Mouse (Mus musculus) lung, postnatal 14 days (tissue): Measurements from ENCODE around the gene 4931414P19Rik.

Experiments
- DNase-seq: peaks from one replicate; pipeline ENCODE4 v3.0.0; 2021

Gene 4931414P19Rik

DNA sequence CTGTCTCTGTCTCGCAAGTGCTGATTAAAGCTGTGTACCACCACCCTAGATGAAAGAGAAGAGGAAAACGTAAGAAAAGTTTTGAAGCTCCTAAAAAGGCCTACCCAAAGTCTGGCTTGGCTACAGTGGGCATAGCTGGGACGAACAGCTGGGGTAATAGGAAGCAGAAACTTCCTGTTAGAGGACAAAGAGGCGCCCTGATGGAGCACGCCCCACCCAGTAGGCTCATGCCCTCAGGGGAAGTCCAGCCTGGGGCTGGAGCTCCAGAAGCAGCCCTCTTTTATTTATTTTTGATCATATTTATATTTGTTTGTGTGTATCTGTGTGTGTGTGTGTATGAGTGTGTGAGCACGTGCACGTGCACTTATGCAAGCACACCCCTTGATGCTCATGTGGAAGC is 26.2 kb downstream of the 4931414P19Rik start:
- DNase-seq, result no peak

DNA sequence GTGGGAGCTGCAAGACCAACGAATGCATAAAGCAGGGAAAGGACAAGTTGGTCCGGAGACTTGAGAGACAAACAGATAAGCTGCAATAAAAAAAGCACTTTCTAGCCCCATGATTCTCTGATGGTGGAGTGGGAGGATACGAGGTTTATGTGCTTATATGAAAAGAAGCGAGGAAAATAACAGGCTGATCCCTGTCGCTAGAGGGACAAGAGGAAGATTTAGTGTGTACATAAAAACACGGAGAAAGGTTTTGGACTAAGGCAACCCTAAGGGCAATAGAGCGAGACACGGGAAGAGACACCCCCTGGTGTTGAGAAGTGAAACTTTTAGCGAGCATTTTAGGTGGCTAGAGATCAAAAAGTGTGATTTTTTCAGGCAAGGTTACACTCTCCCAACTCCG is 27.7 kb downstream of the 4931414P19Rik start:
- DNase-seq, result peak; percentile 47

GRCm38 (mm10) chr14:54577089-54577982 is 28.5 kb downstream of the 4931414P19Rik start, which contains the start of gene Ajuba:
Gene Ajuba (minus strand): TSS chr14:54577558.
- DNase-seq, result peak; percentile 90

- no peak for DNase-seq
These were observed 29.3 kb downstream of the 4931414P19Rik start for GRCm38 (mm10) chr14:54576241-54577088.

GRCm38 (mm10) chr14:54575631-54576030 is 30.2 kb downstream of the 4931414P19Rik start:
- DNase-seq, result peak; percentile 88

DNA sequence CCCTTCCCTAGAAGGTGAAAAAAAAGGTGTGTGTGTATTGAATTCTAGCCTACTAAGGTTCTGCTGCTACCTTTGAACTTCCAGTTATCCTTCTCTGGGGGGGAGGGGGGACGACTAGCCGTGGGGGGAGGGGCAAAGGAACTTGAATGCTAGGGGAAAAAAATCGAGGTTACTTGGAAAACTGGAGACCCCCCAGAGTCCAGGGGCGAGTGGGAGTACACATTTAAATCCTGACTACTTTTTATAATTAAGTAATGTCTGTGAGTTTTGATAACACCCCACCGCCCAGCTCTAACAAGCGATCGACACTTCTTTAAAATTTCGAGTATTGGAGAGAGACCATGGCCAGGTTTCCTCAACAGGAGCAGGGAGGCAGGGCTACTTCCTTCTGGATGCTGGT is 30.8 kb downstream of the 4931414P19Rik start:
- no peak for DNase-seq

- DNase-seq, result no peak
These were observed 31.5 kb downstream of the 4931414P19Rik start for GRCm38 (mm10) chr14:54574253-54574652.

- DNase-seq, result peak; percentile 62
These were observed 32.7 kb downstream of the 4931414P19Rik start for GRCm38 (mm10) chr14:54572790-54573736.

GRCm38 (mm10) chr14:54572122-54572521 is 33.7 kb downstream of the 4931414P19Rik start:
- no peak for DNase-seq

- DNase-seq, result no peak
These were observed 36.1 kb downstream of the 4931414P19Rik start for GRCm38 (mm10) chr14:54569451-54570392.

- DNase-seq, result peak; percentile 82
These were observed 36.9 kb downstream of the 4931414P19Rik start for GRCm38 (mm10) chr14:54568694-54569414.

DNA sequence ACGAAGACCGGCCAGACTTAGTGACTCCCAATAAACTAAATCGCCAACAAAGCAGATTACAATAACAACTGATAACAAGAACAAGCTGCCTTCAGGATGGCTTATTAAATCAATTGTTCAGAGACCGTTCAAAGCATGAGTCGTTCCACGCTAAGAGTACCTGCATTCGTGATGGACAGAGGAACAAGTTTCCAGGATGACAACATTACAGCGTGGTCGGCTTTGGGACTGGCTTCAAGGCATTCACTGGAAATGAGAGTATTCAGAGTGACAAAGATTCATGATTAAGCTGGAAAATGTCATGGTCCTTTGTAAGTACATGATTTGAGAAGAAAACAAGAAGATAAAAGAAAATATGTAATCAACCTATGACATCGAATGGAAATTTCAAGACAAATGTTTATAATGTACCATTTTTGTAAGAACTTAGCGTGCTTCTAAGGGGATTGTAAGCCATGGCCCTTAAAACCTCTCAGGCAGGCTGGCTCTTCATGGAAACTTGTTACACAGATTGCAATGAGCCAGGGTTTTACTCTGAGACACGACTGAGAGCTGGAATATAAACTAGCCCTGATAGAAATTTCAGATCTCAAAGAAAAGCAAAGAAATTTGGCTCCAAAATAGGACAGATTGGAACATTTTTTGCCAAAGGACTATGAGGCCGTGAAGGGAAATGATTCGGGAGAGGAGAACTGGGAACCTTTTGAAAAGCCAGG is 45.1 kb downstream of the 4931414P19Rik start:
- no peak for DNase-seq

DNA sequence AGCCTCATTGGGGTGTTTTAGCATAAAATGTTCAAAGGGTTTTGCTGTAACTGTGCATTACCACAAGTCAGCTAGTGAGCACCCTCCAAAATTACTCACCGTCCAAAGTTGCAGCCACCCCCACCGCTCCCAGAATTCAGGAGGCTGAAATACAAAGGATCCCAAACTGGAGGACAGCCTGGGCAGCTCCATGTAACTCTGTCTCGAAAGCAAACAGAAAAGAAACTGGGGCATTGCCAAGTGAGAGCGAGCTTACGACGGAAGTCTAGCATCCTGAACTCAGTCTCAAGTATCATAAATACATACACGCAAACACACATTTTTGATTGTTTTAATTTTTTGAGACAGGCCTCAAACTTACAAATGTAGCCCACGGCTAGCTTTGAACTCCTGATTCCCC is 48.5 kb downstream of the 4931414P19Rik start:
- DNase-seq, result no peak

DNA sequence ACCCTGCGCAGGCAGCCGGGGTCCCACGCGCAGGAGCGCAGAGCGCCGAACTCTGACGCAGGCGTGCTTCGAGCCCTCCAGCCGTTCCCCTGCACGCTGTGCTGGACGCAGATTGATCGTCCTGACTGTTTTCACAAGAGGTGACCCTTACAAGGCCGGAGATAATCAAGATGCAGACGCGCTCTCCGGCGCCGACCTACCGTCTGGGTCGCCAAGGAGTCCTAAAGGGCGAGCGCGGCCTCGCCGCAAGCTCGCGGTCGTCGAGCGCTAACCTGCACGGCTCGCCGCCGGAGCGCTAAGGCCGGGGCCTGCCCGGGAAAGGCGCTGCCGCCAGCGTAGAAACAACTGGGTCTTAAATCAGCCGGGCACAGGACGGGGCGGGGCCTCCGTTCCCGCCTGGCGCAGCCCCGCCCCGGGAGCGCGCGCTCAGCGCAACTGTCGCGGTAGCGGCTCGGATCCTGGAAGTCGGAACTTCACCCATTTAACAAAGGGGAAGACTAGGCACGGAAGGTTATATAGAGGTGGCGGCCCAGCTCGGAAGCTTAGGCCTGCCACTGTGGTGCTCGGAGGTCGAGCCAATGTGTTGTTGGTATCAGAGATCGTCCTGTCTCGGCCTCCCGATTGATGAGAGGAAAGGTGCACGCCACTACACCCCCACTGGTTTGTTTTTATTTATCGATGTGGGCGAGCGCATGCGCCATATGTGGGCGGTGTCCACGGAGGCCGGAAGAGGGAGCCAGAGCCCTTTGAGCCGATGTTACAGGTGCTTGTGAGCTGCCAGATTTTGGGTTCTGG is 51.6 kb downstream of the 4931414P19Rik start, which contains the start of gene Haus4:
Haus4 (minus strand) TSS at position 642 of the 795 bp plus-strand sequence.
- peak; percentile 83 for DNase-seq

- DNase-seq, result no peak
These were observed 52.3 kb downstream of the 4931414P19Rik start for GRCm38 (mm10) chr14:54553454-54553974.

GRCm38 (mm10) chr14:54544703-54545102 is 61.1 kb downstream of the 4931414P19Rik start:
- no peak for DNase-seq

DNA sequence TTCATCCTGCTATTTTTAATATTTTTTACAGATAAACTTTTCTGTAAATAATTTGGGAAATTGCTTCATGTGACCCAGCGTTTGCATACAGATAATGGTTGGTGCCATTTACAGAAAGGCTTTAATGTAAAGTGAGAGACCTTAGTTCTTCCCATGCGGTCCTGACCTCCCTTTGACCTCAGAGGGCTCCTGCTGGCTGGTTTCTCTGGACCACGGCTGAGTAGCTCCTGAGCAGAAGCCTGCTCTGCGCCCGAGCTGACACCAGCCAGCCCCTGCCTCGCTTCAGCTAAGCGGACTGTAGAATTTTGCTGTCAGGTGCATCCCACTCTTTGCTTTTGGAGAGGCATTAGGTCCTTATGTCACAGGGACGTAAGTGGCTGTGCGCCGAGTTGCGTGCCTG is 65.0 kb downstream of the 4931414P19Rik start:
- DNase-seq, result no peak

DNA sequence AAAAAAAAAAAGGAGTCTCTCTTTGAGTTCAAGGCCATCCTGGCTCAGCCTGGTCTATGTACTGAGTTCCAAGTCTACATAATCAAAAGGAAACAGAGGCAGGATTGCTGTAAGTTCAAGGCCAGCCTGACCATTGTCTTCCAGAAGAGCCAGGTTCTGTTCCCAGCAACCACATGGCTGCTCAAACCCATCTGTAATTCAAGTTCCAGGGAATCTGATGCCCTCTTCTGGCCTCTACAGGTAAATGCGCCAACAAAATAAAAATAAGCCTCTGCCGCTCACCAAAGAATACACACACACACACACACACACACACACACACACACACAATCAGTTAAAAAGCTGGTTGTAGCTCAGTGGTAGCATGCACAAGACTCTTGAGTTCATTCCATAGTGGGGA is 67.2 kb downstream of the 4931414P19Rik start:
- DNase-seq, result no peak
